Mouse (Mus musculus) ES-E14 (cell line): ENCODE results near the gene Lpar6.

Source experiments
- CHD2 ChIP-seq: IDR thresholded peaks from 2 replicates; pipeline ENCODE4 v1.6.1; 2014; ENCODE audit warnings: mild to moderate bottlenecking, low read depth, low read length, inconsistent platforms
- HCFC1 ChIP-seq: IDR thresholded peaks from 2 replicates; pipeline ENCODE4 v1.6.1; 2012; ENCODE audit warnings: low read length, inconsistent platforms, borderline replicate concordance; ENCODE audit not compliant: insufficient read depth
- MAFK ChIP-seq: IDR thresholded peaks from 2 replicates; pipeline ENCODE4 v1.6.1; 2014; ENCODE audit warnings: mild to moderate bottlenecking, low read depth, low read length, inconsistent platforms; ENCODE audit not compliant: insufficient read depth
- ZC3H11A ChIP-seq: IDR thresholded peaks from 2 replicates; pipeline ENCODE4 v1.6.1; 2012; ENCODE audit warnings: low read depth, mild to moderate bottlenecking, inconsistent platforms, low read length, borderline replicate concordance
- ZNF384 ChIP-seq: IDR thresholded peaks from 2 replicates; pipeline ENCODE4 v1.6.1; 2012; ENCODE audit warnings: low read depth, low read length, inconsistent platforms

GRCm38 (mm10) chr14:73226346-73226745, 11.3 kb upstream of the Lpar6 start:
- TF ChIP-seq CHD2 = no peak
- TF ChIP-seq ZNF384 = no peak
- no peak for TF ChIP-seq MAFK
- TF ChIP-seq HCFC1 = no peak
- no peak for TF ChIP-seq ZC3H11A
